Mouse (Mus musculus): ENCODE results near the gene Tmem184c. TPM values are rescaled to one million over a fixed set of nuclear protein-coding genes. Genes with fewer than 3 reads are reported as not detected.
A peak's percentile ranks its signal among the peaks of the same experiment; 100 is the strongest.

Gene Tmem184c
- total and polyA plus RNA-seq, 2 experiments = 4.2 to 18.3 TPM

DNA sequence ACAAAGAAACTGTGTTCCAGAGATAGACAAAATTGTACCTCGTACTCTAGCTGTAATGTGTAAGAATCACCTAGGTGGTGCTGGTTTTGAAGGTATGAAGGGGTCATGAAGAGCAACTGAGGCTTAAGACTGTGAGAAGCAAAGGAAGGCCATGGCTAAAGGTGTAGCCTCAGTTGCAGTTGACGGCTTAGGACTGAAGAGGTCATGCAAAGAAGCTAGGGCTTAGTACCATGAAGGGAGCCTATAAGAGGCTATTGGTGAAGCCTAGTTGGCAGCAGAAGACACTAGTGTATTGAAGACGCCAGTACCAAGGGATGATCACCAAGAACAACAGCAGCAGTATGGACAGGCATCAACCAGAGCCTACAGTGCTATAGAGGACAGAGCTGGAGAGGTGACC is 58.0 kb downstream of the Tmem184c start:
- DNase-seq (ENCODE audit: extremely low read depth, low read depth, low spot score) = no peak
- Histone ChIP-seq H3K4me3 (ENCODE audit: insufficient read depth, low read depth, low read length) (no peak overlapping the region), H3K4me1 (ENCODE audit: control insufficient read depth, insufficient read depth, low read length) (no peaks in the 10 kb centered on the region), H3K9ac (ENCODE audit: low read depth, low read length) (no peak overlapping the region), H3K27ac (replicated peaks; ENCODE audit: insufficient read depth, low read depth, low read length) (no peak overlapping the region), H3K36me3 (ENCODE audit: control insufficient read depth, insufficient read depth, low read length) (peaks cover 30% of the 10 kb centered on the region), H3K27me3 (ENCODE audit: control insufficient read depth, insufficient read depth, low read length) (no peaks in the 10 kb centered on the region), H3K79me2 (ENCODE audit: control insufficient read depth, insufficient read depth, low read length) (peaks cover 4% of the 10 kb centered on the region; the same call in 1 of the 2 replicates)
- WGBS = 100% methylated on average over 3 of the region's 3 CpGs
- TF ChIP-seq POLR2A (IDR thresholded peaks at IDR 0.05; ENCODE audit: extremely low read depth, insufficient read depth, low read length) (no peak), CTCF (IDR thresholded peaks at IDR 0.05; ENCODE audit: low read depth, low read length) (no peak)

- TF ChIP-seq CTCF (IDR thresholded peaks at IDR 0.05; ENCODE audit: low read depth, low read length) (peak; percentile 37; the same call in 1 of the 2 replicates), POLR2A (IDR thresholded peaks at IDR 0.05; ENCODE audit: extremely low read depth, insufficient read depth, low read length) (no peak)
- DNase-seq (ENCODE audit: extremely low read depth, low read depth, low spot score) = peak; percentile 77
These were observed 60.5 kb downstream of the Tmem184c start for GRCm38 (mm10) chr8:77549881-77550580.

GRCm38 (mm10) chr8:77549121-77549706 is 61.3 kb downstream of the Tmem184c start, which contains the start of gene Prmt9:
Prmt9 (plus strand) TSS chr8:77549397.
- H3K36me3 ChIP-seq (ENCODE audit: control insufficient read depth, insufficient read depth, low read length) = peaks cover 13% of the 10 kb centered on the region
- peak within 1 kb of the TSS; percentile 87 for H3K4me3 ChIP-seq (ENCODE audit: insufficient read depth, low read depth, low read length)
- peak within 1 kb of the TSS; percentile 92 for H3K9ac ChIP-seq (ENCODE audit: low read depth, low read length)
- DNase-seq (ENCODE audit: extremely low read depth, low read depth, low spot score) = peak; percentile 74
- WGBS = 6% methylated on average over 42 of the region's 42 CpGs
- H3K79me2 ChIP-seq (ENCODE audit: control insufficient read depth, insufficient read depth, low read length) = peaks cover 4% of the 10 kb centered on the region; the same call in 1 of the 2 replicates
- TF ChIP-seq POLR2A (IDR thresholded peaks at IDR 0.05; ENCODE audit: extremely low read depth, insufficient read depth, low read length) = peak; percentile 71; the same call in 1 of the 2 replicates
- TF ChIP-seq CTCF (IDR thresholded peaks at IDR 0.05; ENCODE audit: low read depth, low read length) = no peak
- H3K4me1 ChIP-seq (ENCODE audit: control insufficient read depth, insufficient read depth, low read length) = no peaks in the 10 kb centered on the region
- H3K27me3 ChIP-seq (ENCODE audit: control insufficient read depth, insufficient read depth, low read length) = no peaks in the 10 kb centered on the region
- peak within 1 kb of the TSS; percentile 83 for H3K27ac ChIP-seq (replicated peaks; ENCODE audit: insufficient read depth, low read depth, low read length)

More at GRCm38 (mm10) chr8:77549881-77550580, 60.5 kb downstream of the Tmem184c start:
- 7% methylated on average over 7 of the region's 7 CpGs for WGBS
- Histone ChIP-seq H3K27me3 (ENCODE audit: control insufficient read depth, insufficient read depth, low read length) (no peaks in the 10 kb centered on the region), H3K9ac (ENCODE audit: low read depth, low read length) (peak overlapping the region; percentile 92), H3K79me2 (ENCODE audit: control insufficient read depth, insufficient read depth, low read length) (peaks cover 4% of the 10 kb centered on the region; the same call in 1 of the 2 replicates), H3K36me3 (ENCODE audit: control insufficient read depth, insufficient read depth, low read length) (peaks cover 13% of the 10 kb centered on the region), H3K4me3 (ENCODE audit: insufficient read depth, low read depth, low read length) (peak overlapping the region; percentile 87), H3K4me1 (ENCODE audit: control insufficient read depth, insufficient read depth, low read length) (no peaks in the 10 kb centered on the region), H3K27ac (replicated peaks; ENCODE audit: insufficient read depth, low read depth, low read length) (peak overlapping the region; percentile 83)

Other genes with a start within 250 kb of the Tmem184c start
- gene Arhgap10, start 92.7 kb downstream of the Tmem184c start, total RNA-seq (2014; rRNA removed) = 1.8 and 2.3 TPM in 2 replicates
- gene Arhgap10, start 92.7 kb downstream of the Tmem184c start, polyA plus RNA-seq (2012; rRNA removed) = 0.42 and 0.88 TPM in 2 replicates
- gene Prmt9, start 61.3 kb downstream of the Tmem184c start, total RNA-seq (2014; rRNA removed) = 14.7 and 17.3 TPM in 2 replicates
- gene Prmt9, start 61.3 kb downstream of the Tmem184c start, polyA plus RNA-seq (2012; rRNA removed) = 4.9 and 5.2 TPM in 2 replicates
- gene Ednra, start 113.8 kb upstream of the Tmem184c start, total RNA-seq (2014; rRNA removed) = 1.8 and 4.2 TPM in 2 replicates
- 1.9 and 2.0 TPM in 2 replicates for gene Ednra, start 113.8 kb upstream of the Tmem184c start, polyA plus RNA-seq (2012; rRNA removed)